Mouse (Mus musculus): ENCODE data around the gene Ipmk. TPM values are rescaled to one million over a fixed set of nuclear protein-coding genes. Genes with fewer than 3 reads are reported as not detected.

The Ipmk gene
- polyA plus RNA-seq, 1 experiment from 2014 or later = 32.4 TPM

DNA sequence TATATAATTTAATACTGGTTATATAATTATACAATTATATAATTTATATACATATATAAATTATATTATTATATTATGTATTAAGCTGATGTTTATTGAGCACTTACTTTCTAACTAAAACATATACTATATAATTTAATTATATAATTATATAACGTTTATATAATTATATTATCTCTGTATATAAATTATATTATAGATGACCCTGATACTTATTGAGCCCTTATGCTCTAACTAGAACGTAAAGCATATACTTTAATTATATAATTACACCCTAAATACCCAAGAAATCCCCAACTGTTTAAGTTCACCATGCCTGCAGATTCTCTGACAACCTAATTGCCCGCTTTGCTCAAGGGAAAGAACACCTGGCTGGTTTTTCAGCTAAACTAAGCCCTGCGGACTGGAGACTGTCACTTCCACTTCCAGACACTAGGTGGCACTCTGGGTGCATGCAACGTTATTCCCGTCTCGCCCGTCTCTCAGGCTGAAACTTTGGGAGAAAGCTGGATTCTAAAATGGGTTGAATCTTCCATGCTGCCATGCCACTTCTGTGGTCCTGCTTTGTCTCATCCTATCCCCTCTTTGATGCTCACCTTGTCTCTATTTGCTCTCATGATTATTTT is 132.2 kb downstream of the Ipmk start:
- no peaks in the 10 kb centered on the region for H3K36me3 ChIP-seq (ENCODE audit: control insufficient read depth, insufficient read depth)
- no peak overlapping the region for H3K9ac ChIP-seq (ENCODE audit: low read depth, low read length)
- no peaks in the 10 kb centered on the region for H3K4me1 ChIP-seq (replicated peaks; ENCODE audit: control insufficient read depth, insufficient read depth, low read length)
- peak; percentile 96 for TF ChIP-seq CTCF (IDR thresholded peaks at IDR 0.05; ENCODE audit: low read depth)
- H3K4me2 ChIP-seq (replicated peaks; ENCODE audit: low read depth) = no peak overlapping the region
- 8% methylated on average over 8 of the region's 8 CpGs for WGBS
- no peak overlapping the region for H3K27ac ChIP-seq (ENCODE audit: low read depth, low read length)
- H3K4me3 ChIP-seq (ENCODE audit: low read depth, low read length) = no peak overlapping the region
- H3K9me3 ChIP-seq (ENCODE audit: control insufficient read depth) = no peaks in the 10 kb centered on the region
- no peak for ATAC-seq
- no peaks in the 10 kb centered on the region for H3K27me3 ChIP-seq (replicated peaks; ENCODE audit: control insufficient read depth, insufficient read depth, low read length)

Other genes with a start within 250 kb of the Ipmk start
- 6.4 and 6.5 TPM in 2 replicates for gene Bicc1, start 188.1 kb upstream of the Ipmk start, polyA plus RNA-seq (2015; fragmentation: Nextera tagmentation; extraction: Ambion mirVana)
- gene Tfam, start 109.5 kb upstream of the Ipmk start, polyA plus RNA-seq (2015; fragmentation: Nextera tagmentation; extraction: Ambion mirVana) = 37.2 and 37.7 TPM in 2 replicates
- gene Ube2d1, start 62.5 kb upstream of the Ipmk start, polyA plus RNA-seq (2015; fragmentation: Nextera tagmentation; extraction: Ambion mirVana) = 29.9 and 33.6 TPM in 2 replicates
- 197 and 204 TPM in 2 replicates for gene Cisd1, start 2.8 kb upstream of the Ipmk start, polyA plus RNA-seq (2015; fragmentation: Nextera tagmentation; extraction: Ambion mirVana)

Data from intestine, postnatal 0 days (tissue).